Mouse (Mus musculus) layer of hippocampus, adult 8-10 months (tissue): Measurements from ENCODE around the gene Sox1. TPM values are rescaled to one million over a fixed set of nuclear protein-coding genes. Genes with fewer than 3 reads are reported as not detected.

Experiments
- DNase-seq, 2 experiments: peaks; one replicate each; pipeline ENCODE4 v3.0.0; 2022; ENCODE audit warnings: low spot score in 2 of 2
- total RNA-seq, 4 experiments: library from RNA; stranded (reverse); gene quantifications; 2 replicates each; pipeline ENCODE4 v1.2.4; 2022

Gene Sox1
- total RNA-seq, result 10 to 100 TPM in 2 of 4 experiments, 1 to 10 TPM in 2; 9.3 to 10.7 (median 10.1) TPM

DNA sequence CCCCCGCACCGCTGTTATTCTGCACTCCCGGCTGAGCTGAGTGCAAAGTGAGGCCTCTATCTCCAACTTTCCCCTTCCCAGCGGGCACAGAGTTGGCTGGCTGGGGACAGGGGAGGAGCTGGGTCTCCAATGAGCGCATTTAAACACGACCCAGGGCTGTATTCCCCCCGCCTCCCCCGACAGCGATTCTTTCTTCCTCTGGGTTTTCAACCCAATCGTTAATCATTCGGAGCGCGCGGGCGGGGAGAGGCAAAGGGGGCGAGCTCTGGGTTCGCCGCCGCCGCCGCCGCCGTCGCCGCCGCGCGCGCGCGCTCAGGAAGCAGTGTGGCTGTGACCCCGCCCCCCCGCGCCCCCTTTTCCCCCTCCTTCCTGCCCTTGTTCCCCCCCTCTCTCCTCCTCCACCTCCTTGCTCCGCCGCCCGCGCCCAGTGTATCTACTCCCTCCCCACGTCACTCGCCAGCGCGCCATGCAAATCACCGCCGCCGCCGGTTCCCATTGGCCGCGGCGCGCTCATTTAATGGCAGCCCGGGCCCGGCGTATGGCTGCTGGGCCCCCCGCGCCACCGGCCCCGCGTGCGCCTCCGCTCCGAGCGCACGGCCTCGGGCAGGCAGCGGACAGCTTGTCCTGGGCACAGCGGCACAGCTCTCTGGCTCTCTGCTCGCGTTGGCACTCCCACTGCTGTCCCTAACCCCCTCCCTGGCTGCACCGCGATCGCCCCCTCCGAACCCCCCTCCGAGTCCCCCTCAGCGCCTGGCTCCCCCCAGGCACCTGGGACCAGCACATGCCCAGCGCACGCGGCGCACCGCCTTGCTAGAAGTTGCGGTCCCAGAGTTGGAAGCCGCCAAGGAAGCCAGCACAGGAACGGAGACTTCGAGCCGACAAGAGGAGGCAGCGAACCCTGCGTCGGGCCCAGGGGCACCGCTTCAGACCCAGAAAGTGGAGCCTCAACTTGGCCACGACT lies at the start of gene Sox1:
Sox1 (plus strand) TSS at position 225 of the 961 bp plus-strand sequence.
- peak; percentile 70 to 75 for DNase-seq

DNA sequence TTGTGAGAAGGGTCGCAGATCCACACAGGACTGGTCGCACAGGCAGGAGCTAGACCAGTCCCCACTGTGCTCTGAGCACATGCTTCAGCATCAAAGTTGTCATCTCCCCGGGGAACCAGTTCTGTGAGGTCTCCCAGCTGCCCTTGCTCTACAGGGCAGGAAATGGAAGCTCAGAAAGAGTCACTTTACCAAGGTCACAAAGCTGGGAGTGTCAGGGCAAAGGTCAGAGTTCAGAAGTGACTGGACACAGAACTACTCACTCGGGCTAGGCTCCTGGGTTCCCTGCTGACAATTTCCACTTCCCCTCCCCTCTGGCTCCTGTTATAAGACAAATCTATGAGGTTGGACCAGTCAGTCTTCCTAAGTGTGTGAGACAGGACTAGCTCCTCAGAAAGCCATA lies 49.2 kb upstream of the Sox1 start:
- DNase-seq, result no peak

- DNase-seq, result no peak
Measured at GRCm38 (mm10) chr8:12346870-12347269, 48.2 kb upstream of the Sox1 start.

DNA sequence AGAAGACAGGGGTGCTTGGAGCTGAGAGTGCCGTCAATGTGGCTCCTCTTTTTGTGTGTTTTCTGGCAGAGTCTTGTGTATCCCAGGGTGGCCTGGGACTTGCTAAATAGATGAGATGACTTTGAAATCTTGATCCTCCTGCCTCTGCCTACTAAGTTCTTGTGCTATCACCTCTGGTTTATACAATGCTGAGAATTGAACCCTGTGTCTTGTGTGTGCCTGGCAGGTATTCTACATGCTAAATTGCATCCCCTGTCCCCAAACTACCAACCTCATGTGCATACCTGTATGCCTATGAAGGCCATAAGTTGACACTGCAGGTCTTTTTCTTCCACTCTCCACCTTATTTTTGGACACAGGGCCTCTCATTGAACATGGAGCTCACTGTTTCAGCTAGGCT lies 46.8 kb upstream of the Sox1 start:
- no peak for DNase-seq

DNA sequence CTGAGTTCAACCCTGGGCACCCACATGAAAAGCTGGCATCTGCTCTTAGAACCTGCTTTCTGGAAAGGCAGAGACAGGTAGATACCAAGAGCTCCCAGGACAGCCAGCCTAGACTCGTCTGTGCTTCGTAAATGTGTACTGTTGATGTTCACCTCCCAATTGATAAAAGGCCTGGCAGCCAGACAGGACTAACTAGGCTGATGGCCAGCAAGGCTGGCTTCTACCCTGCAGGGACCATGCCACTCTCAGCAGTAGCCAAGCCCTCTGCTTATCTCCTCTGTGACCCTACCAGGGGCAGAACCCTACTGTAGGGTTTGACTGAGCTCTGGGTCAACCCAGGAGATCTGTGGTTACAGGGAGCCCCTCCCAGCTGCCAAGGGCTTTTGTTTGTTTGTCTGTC lies 45.5 kb upstream of the Sox1 start:
- no peak for DNase-seq

DNA sequence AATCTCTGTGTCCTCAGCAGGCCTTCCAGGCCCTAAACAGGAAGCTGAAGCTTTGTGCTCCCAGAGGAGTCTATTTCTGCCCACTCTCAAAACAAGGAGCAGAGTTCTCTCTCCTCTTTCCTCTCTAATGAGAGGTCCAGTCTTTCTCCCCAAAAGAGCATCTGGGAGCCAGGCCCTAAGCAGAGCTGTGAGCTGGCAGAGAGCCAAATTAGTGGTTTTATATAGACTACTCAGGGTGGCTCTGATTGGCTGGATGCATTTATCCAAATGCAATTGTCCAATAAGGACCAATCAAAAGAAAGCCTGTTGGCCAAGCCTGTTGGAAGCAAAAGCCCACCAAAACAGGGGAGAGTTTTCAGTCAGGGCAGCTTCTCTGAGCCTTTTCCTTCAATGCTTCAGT lies 44.0 kb upstream of the Sox1 start:
- no peak for DNase-seq

GRCm38 (mm10) chr8:12354406-12355025 lies 40.6 kb upstream of the Sox1 start:
- DNase-seq, result no peak

DNA sequence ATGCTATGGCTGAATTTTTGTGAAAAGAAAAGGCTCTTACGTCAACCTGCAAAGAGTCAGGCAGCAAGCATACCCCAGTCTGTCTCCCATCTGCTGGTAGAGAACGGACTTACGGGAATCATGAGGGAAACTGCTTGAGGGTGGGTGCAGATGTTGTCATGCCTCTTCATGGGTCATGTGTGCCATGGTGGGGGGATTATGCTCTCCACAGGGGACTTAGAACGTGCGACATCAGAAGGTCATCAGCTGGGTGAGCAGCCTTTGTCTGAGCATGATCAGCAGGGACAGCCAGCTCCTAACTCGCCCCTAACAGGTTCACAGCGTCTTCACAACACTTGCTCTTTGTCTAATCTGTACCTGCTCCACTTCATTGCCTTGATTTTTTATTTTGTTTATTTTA lies 26.9 kb upstream of the Sox1 start:
- DNase-seq, result no peak

DNA sequence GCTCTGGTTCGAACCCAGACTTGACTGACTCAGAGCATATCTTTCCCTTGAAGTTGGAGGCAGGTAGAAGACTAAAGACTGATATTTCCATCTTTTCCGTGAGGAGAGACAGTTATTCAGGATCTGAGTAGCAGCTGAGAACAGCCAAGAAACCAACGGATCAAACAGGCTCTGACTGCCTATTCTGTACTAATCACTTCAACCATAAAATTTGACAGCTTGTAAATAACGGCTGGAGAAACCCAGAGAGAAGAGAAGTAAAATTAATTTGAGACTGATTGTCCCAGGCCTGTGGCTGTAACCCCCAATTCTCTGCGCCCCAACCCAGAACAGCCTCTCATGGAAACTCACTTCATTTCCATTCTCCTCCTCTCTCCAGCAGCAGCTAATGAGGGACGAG lies 26.2 kb upstream of the Sox1 start:
- no peak for DNase-seq

- no peak for DNase-seq
Measured at GRCm38 (mm10) chr8:12381111-12381510, 14.0 kb upstream of the Sox1 start.

DNA sequence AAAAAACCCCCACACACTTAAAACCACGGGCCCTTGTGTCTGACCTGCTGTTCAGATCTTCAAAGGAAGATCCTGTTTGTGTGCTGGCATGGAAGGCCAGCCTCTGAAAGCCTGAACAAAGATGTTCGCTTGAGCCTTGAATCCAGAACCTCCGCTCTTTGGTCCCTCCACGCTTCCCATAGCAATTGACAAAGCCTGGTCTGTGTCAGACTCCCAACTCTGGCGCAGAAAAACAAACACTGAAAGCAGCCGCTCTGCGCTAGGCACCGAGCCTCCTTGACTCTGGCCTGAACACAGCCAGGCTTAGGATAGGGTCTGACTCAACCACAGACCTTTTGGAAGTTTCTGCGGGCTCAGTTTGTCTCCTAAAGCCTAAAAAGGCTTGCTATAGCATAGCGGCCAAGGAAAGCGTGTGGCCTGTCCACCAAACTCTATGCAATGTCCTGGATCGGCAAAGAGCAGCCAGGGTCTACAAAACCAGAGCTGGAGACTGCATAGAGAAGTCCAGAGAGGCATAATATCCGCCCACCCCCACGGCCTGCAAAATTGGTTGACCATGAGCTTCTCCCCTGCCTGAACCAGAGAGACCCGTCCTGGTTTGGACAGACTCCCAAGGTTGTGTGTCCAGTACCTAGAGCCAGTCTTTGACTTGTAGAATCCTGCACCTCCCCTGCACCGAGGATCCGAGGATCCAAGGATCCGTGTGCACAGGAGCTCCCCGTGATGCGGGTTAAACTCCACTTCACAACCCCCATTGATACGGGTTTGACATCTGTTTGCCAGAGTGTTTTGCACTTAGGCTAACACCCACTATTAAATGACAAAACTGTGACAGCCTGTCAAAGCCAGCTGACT lies 12.2 kb upstream of the Sox1 start:
- no peak for DNase-seq

DNA sequence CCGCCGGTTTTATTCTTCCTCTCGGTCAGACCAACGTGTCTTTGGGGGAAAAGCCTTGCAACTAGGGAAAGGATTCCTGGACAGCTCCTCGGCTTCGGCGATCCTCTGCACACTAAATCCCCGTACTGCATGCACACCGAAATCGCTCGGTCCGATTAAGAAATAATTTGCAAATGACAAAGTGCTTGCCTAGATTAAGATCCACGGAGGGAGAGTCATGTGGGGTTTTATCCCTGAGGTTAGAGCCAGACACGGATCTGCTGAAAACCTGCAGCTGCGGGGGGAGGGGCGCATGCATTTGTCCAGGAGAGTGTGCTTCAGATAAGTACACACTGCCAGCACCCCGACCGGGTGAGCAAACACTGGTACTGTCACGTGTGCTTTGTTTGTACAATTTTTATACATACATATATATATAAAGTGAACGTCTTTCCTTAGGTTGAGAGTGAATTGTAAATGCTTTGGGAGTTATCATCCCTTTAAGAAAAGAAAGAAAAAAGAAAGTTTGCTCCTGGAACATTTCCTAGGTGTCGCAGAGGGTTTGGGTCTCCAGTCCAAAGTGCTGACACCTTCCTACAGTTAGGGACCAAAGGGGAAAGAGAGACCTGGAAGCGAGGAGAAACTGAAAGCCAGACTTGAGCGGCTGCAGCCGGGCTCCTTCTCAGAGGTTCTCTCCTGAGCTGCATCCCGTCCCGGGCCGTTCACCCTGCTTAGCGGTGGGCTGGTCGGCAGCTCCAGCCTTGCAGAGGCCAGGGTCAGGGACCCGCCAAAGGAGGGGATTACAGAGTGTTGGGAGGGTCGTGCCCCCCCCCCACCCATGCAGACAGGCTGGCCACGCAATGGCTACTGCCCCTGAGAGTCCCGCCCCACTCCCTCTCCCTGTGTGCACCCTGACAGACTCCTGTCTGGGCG lies 10.9 kb upstream of the Sox1 start:
- no peak for DNase-seq

DNA sequence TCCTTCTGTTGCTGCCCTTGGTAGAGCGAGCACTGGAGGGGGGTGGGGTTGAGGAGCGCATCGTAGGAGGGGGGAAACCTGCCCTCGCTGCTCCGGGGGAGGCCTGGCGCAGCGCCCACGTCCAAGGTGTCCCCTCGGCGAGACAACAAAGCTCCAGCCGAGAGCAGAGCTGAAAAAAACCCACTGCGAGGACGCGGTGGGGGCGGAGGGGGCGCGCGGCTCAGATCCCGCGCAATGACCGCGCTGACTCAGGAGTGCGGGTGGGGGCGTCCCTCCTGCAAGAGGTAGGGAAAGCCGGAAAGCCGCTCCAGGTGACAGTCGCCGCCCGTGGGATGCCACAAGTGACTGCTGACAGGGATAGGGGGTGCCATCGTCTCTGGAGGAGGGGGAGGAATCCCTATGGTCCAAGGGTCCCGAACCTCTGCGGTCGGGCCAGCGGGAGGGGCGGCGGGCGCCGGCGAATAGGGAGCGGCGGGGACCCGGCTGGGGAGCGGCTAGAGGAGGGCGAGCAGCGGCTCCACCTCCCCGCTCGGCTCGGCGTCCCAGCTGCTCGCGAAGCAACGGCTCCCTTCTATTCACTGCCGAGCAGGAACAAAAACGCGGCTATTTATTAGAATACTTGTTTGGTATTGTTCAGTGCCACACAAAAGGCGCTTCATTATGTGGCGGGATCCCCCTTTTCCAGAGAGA lies 10.0 kb upstream of the Sox1 start:
- DNase-seq, result peak in 1 of 2 experiments; percentile 11

DNA sequence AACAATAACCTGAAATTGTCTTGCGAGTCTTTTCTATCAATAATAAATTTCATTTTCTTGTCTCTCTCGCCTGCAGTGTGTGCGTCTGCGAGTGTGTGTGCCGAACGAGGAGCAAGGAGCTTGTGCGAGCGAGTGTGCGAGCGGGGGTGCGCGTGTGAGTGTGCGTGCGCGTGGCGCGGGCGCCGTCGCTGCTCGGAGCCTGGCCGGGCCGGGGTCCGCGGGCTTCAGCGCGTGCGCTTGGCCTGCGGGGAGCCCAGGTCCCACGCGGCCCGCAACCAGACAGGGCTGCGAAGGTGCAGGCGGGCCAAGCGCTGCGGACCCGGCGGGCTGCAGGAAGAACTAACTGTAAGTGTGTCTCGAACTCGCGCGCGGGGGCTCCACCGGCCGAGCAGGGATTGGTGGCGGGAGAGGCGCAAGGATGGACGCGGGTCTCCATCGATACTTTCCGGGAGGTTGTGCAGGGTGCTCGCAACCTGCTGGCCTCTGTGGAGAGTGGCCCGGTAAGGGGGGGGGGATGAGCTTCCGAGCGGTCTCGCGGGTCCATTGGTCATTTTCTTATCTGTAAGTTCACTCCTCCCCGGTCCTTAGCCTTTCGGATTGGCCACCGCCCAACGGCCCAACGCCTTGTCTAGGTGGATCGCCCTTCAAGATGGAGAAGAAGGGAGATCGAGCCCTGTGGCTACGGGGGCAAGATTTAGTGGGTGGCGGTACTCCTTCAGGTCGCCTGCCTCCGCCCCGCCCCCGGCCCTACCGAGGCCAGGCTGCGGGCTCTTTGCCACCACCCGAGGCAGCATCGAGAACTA lies 9.2 kb upstream of the Sox1 start:
- DNase-seq, result no peak

DNA sequence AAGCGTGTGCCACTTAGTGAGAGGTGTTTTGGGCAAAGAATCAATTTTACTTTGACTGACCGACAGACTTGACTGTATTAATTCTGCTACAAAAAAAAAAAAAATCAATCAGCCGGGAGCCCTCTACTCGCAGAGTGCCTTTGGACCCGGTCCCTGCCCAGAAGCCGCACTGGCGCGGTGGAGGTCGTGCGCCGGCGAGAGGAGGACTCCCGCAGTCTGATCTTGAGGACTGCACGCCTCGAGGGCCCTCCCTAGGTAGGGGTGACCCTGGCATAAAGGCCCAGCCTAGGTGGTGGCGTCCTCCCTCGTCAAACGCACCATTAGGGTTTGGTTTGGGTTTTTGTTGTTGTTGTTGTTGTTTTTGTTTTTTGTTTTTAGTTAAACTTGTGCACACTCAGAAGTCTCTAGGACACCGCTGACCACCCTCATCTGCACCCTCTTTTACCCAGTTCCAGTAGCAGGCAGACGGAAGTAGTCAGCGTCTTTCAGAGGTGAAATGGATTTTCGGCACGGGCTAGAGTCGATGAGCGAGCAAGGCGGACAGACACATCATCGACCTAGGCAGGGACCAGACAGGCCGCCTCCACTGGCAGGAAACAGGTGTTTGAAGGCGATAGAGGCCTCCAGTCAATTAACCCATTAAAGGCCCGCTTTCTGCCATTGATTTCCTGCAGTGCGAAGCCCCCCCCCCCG lies 8.4 kb upstream of the Sox1 start:
- DNase-seq, result no peak

DNA sequence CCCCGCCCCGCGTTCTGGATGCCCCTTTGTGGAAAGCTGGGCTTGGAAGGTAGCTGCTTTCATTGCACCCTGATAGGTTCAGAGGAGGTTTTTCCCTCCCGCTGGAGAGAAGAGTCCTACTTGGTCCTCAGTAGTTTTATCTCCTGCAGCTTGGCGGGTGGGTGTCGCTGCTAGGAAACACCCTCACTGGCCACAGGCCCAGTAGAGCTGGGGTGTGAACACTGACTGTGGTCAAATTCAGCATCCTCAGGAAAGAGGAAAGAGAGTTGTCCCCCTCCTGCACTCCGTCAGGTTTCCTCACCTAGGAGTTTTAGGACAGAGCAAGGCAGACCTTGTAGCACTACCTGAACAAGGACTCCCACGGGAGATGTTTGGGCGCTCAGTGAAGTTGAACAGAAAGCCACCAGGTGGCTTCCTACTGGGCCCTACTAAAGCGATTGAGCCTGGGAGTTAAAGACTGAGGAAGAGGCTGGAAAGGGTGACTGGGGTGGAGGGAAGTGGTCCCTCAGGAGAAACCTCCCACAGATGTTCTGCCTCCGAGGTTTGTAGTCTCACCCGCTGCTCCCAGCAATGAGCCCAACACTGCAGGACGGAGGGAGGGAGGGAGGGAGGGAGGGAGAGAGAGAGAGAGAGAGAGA lies 7.8 kb upstream of the Sox1 start:
- no peak for DNase-seq

DNA sequence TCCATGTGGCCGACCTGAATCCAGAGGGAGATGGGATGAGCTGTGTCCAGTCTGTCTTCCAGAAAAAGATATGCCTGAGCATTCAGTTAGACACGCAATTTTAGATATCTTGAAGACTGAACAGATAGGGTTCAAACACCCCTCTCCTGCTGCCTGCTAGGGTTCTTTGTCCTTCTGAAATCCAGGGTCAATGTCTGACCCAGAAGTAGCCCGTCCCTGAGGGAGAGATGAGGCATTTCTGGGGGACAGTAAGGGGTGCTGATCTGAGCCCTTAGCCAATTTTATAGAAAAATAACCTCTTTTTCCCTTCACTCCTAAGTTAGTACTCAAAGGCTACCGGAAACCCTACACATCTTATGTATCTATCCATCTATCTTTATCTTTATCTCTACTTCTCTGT lies 7.2 kb upstream of the Sox1 start:
- no peak for DNase-seq
